Mouse (Mus musculus) layer of hippocampus, postnatal 10 days (tissue): ENCODE measurements around the gene Mcm7. TPM values are rescaled to one million over a fixed set of nuclear protein-coding genes. Genes with fewer than 3 reads are reported as not detected.
"Not testable (repeated sequence)": the region's sequence is repeated elsewhere in the genome, so short reads cannot be mapped to it uniquely, and the experiment has no call there.

Experiments
- DNase-seq, 2 experiments: peaks; one replicate each; pipeline ENCODE4 v3.0.0; 2021; ENCODE audit warnings: low spot score in 2 of 2
- long read RNA-seq: library from polyadenylated mRNA; stranded (forward); transcript quantifications from one replicate; pipeline ENCODE4 v2.0.0, GENCODE M21; 2023
- total RNA-seq, 2 experiments: library from RNA; stranded (reverse); gene quantifications; 2 replicates each; pipeline ENCODE4 v1.2.3; 2021

Mcm7 gene
- 10 to 100 TPM; 20.8 to 25.6 TPM for total RNA-seq
- long read RNA-seq, transcript Mcm7-201 (15 exons, 2,962 nt), result major isoform, 11 of 19 reads
- long read RNA-seq, partial matches to known transcripts, result 1 of 19 reads
- long read RNA-seq, other reads (novel, unspliced or antisense), result 7 of 19 reads

DNA sequence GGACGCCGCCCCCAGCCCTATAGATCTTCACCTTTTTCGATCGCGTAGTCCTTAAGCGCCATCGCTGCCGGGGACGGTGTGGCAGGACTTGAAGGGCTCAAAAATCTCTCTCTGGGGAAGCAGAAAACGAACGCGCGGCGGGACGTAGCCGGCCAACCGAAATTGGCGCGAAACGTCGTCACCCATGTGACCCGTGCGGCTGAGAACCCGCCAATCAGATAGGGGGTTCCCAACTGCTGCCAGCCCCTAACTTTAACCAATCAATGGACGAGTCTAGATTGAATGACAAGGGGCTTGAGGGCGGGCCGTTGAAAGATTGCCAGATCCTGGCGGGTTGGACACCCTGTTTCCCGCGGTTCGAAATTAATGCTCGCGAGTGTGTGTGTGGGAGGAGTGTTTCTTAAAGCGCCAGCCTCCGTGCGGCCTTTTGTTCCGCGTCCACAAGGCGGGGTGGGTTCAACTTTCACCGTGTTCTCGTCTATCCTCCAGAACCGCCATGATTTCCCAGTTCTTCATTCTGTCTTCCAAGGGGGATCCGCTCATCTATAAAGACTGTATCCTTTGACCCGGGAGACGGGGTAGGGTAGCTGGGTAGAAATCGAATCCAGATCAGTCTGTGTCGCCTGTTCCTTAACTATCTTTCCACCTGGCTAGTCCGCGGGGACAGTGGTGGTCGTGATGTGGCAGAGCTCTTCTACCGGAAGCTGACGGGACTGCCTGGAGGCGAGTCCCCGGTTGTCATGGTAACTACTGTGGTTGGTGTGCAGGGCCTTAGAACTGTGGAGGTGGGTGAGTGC, at the start of gene Mcm7, which contains the start of gene Ap4m1:
Mcm7 (minus strand) TSS at position 728 of the 797 bp plus-strand sequence.
Ap4m1 (plus strand) TSS at position 308 of the 797 bp plus-strand sequence.
- DNase-seq, result peak; percentile 99

DNA sequence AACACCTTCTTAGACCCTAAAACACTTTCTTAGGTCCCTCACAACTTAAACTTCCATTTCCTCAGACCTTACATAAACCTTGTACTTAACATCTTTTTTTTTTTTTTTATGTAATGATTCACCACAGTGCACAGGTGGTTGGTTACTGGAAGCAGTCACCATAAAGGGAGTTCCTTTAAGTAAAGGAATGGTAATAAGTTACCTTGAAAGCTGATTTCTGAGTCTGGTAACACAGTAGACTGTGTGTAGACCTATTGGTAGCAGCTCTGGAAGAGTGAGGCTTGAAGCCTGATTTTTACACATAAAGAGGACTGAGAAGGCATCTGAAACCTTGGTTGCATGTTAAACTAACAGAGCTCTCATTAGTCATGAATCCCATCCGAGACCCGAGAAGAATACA, 47.6 kb upstream of the Mcm7 start:
- DNase-seq, result no peak

DNA sequence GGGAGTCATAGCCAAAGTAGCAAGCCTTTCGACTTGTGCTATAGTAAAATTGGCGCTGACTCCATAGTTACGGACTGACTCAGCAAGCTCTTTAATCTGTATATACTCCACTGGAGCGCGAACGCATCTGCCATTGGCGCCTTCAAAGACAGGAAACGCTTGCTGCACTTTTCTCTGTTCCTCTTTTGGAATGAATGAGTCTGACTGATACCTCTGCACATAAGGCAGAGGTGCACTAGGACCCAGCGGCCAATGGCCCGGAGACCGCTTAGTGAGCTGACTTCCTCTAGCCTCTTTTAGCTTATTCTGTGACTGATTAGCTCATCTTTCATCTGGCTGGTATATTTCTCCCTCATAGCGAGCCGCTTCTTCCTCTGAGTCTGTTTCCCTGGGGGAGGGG, 44.4 kb upstream of the Mcm7 start:
- not testable (repeated sequence) for DNase-seq

DNA sequence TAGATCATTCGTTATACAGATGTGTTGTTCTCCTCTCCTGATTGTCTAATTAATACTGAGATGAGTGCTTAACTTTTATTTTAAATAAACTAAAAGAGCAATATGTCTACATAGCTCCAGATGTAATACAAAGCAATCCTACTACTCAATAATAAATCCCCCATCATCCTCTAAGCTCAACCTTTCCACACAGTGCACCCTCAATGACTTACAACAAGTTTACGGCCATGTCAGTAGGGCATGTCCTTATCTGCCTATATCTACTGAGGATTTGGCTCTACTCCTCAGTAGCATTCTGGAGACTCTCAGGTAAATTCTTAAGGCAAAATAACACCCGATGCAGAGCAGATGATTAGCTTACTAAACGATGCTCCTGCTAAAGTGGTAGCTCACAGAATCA, 35.7 kb upstream of the Mcm7 start:
- no peak for DNase-seq

DNA sequence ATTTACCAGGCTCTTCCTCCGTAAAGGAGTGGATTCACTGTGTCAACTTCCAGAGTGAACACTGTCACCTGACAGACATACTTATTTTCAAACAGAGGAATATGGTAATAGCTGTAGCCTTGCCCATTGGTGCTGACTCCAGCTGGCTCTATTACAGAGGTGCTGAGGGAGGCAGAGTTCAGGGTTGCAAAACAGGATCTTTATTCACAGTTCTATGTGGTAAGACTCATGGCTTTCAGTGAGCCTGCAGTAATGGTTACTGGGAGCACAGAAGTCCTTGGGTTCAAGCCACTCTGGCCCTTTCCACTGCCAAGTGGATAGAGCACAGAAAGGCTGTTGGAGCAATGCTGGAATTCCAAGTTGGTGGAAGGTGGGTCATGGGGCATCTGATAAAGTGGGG, 35.0 kb upstream of the Mcm7 start:
- no peak for DNase-seq

DNA sequence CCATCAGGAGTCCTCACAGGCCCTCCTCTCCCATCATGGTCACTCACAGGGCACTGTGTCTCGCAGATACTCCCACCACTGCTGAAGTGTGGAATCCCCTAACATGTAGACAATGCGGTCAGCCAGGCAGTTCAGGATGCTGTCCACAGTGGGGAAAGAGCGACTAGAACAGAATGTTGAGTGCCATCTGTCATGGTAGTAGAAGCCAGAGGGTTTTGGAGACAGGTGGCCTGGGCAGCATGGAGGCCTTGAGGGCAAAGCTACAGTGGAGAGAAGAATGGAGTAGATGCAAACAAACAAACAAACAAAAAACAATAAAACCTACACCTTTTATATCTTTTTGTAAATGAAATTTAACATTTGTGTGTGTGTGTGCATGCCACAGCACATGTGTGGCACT, 29.9 kb upstream of the Mcm7 start:
- DNase-seq, result no peak

DNA sequence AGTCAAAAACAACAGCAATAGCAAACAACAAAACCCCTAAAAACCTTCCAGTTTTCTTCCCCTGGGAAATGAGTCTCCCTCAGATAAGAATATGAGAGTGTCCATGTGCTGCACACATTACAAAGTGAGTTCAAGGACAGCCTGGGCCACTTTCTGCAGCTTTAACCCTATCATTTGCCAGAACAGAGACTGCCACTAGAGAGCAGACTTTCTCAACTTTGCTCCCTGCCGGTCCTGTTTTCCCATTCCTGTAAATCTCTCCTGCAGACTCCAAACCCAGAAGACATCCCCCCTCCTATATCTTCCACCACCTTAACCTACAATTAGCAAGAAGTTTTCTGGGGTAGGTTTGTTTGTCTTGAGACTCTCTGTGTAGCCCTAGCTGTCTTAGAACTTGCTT, 27.4 kb upstream of the Mcm7 start:
- no peak for DNase-seq

DNA sequence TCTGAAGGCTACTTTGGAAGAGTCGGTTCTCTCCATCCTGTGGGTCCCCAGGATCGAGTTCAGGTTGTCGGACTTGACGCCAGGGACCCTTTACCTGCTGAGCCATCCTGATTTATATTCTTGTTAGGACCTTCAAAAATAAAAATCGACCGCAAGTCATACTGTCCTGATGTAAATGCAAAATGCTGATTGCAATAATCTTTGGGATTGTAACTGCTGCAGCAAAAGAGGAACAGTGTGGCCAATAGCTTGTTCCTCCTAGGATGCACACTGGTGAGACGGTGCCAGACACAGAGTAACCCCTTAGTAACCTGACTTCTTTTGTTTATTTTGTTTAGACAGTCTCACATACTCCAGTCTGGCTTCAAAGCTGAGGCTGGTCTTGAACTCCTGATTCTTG, 23.2 kb upstream of the Mcm7 start:
- no peak for DNase-seq

DNA sequence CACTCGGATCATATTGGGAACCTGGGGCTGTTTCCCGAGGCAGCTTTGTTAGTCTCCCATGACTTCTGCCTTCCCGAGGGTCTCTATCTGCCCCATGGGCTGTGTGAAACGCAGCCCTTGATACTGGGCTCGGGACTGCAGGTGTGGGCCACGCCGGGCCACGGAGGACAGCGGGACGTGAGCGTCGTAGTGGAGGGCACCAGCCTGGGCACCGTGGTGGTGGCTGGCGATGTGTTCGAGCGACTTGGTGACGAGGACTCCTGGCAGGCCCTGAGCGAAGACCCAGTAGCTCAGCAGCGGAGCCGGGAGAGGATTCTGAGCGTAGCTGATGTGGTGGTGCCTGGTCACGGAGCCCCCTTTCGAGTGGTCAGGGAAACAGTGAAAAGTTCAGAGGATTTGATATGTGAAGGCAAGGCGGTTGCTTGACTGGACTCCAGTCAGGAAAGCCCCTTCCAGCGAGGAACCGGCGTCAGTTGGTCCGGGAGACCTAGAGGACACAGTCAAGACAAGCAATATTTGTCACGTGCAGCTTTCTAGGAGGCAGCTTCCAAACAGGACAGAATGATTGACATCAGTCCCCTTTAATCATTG, 22.6 kb upstream of the Mcm7 start:
- DNase-seq, result peak; percentile 40 to 60

DNA sequence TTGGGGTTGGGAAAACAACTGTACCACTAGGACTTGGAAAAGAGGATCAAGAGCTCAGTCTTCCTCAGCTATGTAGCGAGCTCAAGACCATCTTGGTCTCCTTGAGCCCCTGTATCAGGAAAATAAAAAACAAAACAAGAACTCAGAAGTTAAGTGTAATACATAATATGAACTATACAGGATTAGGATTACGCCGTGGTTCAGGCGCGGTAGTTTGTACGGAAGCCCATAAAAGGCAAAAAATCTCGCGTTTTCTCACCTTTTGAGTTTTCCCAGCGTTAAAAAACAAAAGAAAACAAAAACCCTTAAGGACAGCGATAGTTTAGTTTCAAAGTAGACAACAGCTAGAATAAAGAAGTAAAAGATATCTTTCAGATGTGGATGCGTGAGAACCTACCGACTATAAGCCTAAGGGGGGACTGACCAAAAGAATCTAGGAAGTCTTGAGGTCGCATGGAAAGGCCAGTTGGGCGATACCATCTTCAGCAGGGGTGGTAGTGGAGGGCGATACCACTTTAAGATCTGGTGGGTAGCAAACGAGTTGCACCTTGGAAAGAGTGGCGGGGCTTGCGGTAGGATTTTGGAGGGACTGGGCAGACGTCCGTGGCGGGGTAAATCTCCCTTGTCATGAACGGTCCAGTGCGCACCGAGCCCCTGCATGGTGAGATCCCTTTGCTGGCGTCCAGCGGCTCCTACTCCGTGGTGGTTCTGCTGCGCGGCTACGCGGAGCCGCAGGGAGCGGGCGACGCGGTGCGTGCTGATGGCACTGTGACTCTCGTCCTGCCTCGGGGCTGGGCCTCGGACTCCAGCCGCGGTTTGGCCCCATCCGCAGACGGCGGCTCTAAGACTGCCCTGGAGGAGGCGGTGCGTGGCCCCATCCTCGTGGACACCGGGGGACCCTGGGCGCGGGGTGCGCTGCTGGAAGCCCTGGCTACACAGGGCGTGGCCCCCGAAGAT, 21.8 kb upstream of the Mcm7 start, which contains the start of gene Mblac1:
Mblac1 (plus strand) TSS at position 544 of the 957 bp plus-strand sequence.
- DNase-seq, result peak; percentile 82 to 88

DNA sequence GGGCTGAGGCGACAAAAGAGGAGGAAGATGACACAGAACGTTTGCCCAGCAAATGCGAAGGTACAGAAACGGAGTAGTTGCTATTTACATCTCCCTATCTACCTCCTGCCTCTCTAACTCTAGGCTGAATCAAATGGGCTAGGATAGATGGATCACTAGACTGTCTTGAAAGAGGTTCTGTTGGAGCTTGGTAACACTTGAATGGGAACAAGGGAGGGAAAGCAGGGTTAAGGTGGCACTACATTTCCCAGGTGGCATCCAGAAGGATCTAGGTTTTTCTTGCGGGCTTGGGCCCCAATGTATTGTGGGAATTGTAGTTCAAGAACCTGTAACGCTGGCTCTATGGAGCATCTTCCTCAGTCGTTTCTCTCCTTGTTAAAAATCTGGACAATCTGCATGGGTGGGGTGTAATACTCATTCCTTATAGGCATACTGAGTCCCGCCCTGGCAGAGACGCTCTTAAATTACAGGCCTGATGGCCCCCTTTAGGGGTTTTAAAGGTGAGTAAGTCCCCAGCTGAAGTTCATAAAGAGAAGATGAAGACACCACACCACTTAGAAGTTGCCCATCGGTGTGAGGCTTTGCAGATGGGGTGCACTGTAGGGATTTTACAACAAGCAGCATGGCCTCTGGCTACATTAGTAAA, 15.6 kb upstream of the Mcm7 start:
- DNase-seq, result peak; percentile 58 to 70

DNA sequence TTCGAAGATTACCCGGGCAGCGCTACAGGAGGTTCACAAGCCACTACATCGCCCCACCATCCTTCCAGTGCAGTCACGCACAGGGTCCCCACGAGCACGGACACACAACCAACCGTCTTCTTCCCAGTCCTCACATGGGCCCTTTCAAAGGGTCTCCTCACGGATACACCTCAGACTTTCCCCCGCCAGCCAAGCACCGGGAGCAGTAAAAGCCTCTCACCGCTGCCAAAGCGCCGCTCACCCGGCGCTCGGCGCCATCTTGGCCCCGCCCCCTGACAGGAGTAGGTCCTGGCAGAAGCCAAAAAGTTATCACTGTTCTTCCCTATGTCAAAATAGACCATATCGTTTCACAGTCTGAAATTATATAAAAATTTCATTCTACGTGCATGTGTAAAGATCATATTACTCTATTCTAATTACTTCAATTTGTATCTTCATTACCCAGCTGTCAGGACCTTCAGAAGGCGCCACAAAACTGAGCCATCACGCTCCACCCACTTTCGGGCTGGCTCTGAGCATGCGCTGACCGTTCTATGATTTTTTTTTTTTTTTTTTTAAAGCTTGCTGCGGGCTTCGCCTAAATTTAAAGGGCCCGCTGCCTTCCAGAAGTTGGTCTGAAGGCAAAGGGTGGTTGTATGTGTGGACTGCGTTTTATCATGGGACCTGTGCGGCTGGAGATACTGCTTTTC, 14.9 kb upstream of the Mcm7 start, which contains the start of the genes Taf6 and Cnpy4:
Taf6 (minus strand) TSS at position 502 of the 689 bp plus-strand sequence.
Cnpy4 (plus strand) TSS at position 536 of the 689 bp plus-strand sequence.
- peak; percentile 76 to 82 for DNase-seq

DNA sequence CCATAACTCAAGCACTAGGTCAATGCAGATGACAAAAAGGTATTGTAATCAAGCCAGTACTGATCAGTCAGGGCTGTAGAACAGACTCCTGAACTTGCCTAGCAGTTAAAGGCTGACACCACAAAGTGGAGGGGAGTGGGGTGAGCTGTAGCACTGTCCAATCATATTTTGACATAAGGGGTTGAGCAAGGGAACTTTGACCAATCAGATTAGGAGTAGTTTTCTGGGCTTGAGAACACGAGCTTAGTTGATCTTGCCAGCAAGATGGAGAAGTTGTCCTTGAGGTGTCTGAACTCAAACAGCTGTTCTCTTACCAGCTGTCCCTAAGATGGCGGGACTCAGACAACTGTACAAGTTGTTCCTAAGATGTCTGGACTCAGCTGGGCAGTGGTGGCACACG, 995 bp upstream of the Mcm7 start:
- DNase-seq, result no peak

DNA sequence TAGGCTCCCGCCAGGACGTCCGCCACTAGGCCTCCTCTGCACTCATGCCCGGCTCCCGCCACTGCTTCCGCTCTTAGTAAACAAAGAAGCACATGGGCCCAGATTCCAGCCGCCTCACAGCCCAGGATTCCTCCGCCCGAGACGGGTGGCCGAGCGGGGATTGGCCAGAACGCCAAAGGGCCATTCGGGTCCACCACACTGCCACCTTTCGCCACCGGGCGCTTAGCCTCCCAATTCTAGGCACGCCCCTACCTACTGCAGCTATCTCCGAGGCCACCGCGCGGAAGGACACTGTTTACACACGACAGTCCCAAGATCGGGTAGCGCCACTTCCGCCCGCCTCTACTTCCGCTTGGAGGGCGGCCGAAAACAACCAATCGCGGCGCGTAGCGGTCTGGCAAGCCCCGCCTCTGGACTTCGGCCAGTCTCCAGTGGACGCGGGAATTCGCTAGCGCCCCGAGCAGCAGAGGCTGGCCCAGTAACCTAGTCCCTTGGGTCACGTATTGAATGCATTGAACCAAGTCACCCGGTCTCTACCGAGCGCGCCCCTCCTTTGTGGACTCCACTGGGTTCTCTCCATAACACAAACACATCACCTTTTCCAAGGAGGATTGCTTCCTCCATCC, 1.2 kb downstream of the Mcm7 start:
- peak; percentile 97 to 98 for DNase-seq

DNA sequence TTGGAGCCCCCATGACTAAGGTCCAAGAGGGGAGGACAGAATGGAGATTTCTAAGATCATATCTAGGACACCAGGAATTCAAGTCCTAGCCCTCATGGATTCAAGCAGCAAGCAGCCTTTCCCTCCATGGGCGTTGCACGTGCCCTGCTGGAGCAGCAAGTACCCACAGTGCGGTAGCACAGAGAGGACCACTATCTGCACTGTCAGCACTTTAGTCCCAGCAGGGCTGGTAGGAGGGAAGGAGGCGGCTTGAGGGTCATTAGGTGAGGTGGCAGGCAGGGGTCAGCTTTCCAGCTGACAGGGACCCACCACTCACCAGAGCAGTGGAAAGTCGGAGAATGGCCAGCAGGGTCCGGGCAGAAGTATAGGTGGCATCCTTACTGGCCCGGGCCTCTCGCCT, 6.6 kb downstream of the Mcm7 start:
- no peak for DNase-seq

DNA sequence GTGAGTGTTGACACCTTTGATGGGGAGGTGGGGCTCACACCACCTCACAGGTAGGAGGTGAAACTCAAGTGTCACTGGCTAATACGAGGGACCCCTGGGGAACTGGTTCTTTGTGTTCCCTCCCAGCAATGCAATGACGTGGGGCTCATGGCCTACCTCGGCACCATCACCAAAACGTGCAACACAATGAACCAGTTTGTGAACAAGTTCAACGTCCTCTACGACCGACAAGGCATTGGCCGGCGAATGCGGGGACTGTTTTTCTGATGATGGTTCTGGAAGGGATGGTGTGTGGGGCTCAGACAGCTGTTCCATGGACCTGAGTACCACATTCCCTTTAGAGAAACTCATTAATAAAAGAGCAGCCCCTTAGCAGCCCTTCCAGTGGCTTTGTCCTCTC, 8.6 kb downstream of the Mcm7 start:
- DNase-seq, result no peak

DNA sequence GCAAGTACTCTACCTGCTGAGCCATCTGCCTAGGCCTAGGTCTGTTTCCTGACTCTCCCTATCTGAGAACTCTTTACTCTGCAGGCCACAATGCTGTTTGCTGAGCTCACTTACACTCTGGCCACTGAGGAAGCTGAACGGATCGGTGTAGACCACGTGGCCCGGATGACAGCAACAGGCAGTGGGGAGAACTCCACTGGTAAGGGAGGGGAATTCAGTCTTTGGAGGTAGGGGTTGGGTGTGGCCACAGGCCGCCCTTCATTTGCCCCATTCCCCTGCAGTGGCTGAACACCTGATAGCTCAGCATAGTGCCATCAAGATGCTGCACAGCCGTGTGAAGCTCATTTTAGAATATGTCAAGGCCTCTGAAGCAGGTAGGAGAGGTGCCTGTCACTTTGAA, 9.2 kb downstream of the Mcm7 start:
- DNase-seq, result no peak

DNA sequence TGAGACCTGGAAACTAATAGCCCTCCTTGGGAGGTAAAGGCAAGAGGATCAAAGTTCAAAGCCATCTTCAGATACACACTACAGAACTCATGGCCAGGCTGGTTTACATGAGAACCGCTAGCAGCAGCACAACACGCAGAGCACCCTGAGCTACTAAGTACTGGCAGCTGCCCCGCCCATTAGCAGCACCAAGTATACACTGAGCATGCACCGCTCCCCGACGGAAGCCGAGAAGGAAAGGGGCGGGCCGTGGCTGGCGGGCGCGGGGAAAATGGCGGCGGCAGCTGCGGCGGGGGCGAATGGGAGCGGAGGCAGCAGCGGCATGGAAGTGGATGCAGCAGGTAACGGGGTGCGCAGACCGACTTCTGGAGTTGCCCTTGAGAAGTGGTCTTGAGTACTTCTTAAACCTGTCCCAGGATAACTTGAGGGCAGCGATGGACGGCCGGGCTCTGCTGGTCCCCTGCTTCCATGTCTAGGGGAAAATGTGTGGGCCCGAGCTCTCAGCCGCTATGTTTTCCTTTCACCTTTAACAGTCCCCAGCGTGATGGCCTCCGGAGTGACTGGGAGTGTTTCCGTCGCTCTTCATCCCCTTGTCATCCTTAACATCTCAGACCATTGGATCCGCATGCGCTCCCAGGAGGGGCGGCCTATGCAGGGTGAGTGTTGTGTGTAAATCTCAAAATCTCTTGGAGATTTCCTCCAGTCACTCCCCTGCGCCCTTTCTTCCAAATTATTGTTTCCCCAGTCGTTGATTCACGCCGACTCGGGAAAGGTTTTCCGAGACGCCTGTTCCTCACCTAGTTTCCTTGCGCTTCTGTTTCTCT, 11.2 kb downstream of the Mcm7 start, which contains the start of gene Cops6:
Cops6 (plus strand) TSS at position 230 of the 824 bp plus-strand sequence.
- DNase-seq, result peak; percentile 95 to 96
